Mouse (Mus musculus): Measurements from ENCODE around the gene Mospd2.

DNA sequence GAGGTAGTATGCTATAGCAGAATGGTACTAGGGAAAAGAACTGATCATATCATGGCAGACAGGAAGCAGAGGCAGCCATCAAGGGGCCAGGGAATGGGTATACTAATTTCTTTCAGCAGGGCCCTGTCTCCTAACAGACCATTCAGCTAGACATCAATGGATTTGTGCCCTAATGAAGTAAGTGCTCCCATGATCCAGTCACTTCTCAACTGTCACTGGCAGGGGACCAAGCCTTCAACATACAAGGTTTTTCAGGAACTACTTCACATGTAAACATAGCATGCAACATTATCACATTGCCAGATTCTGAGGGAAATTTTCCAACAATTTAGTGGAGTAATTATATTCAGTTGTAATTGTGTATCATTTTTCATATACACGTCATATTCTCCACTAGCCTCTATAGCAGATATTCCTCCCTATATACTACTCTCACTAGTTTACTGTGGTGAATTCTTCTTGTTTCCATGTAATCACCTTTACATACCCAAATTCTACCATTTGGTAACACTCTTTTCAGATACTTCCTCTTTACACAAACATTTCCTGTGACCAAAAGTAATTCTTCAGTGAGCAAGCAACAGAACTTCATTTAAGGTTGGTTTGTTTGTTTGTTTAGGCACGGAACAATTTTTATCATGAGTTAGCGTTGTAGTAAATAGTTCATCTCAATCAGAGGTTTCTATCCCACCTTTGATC is 14.3 kb downstream of the Mospd2 start:
- TF ChIP-seq POLR2A (IDR thresholded peaks at IDR 0.05; ENCODE audit: borderline replicate concordance, low read depth, low read length) (no peak), CTCF (IDR thresholded peaks at IDR 0.05; ENCODE audit: low read depth, low read length) (no peak)

Data from bone marrow macrophage, adult 2 months (primary cell).